Mouse (Mus musculus) E14TG2a.4 (cell line): ENCODE measurements around the gene Gimap1.

Experiments
- CTCF ChIP-seq: conservative IDR thresholded peaks from 2 replicates; pipeline ENCODE4 v1.5.1; 2014; ENCODE audit warnings: low read length
- POU5F1 ChIP-seq: IDR thresholded peaks from 2 replicates; pipeline ENCODE4 v1.6.1; 2014; ENCODE audit warnings: low read length, borderline replicate concordance

DNA sequence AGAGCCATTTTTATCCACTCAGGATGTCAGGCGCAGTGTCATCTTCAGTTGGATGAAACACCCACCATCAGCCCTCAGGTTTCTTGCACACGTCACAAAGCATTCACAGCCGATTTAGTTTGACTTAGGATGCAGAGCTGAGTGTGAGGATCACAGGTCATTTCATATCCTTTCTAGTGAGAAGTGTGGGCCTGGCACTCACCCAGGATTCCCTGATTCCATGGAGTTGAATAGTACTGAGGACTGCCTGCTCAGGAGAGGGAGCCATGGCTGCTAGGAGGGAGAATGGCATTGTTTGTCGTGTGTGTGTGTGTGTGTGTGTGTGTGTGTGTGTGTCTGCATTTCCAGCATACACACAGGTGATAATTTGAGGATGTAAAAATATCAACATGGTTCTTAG lies 18.5 kb upstream of the Gimap1 start:
- TF ChIP-seq CTCF: no peak
- TF ChIP-seq POU5F1: no peak
